Mouse (Mus musculus) lung, adult 18-20 months (tissue): ENCODE measurements at regions not wholly inside any gene's neighbourhood (a gene's known extent, or its start where the extent isn't known, plus 50 kb on each side); places are given as distances from the start of the nearest gene placed in this dataset.

ENCODE experiments used
- DNase-seq, 2 experiments: peaks; one replicate each; pipeline ENCODE4 v3.0.0; 2022; ENCODE audit warnings: mixed read lengths in 2 of 2

GRCm38 (mm10) chr6:50973231-50973654 lies 319.0 kb upstream of the Npvf start:
- DNase-seq = peak in 1 of 2 experiments; percentile 39

GRCm38 (mm10) chr6:50973815-50974214 lies 319.6 kb upstream of the Npvf start:
- no peak for DNase-seq

- DNase-seq = no peak
Observed at GRCm38 (mm10) chr6:50974961-50975360, 320.7 kb upstream of the Npvf start.

GRCm38 (mm10) chr6:50976973-50977372 lies 322.7 kb upstream of the Npvf start:
- DNase-seq = no peak

GRCm38 (mm10) chr6:50977381-50977780 lies 323.1 kb upstream of the Npvf start:
- DNase-seq = no peak

GRCm38 (mm10) chr6:50978016-50978415 lies 323.8 kb upstream of the Npvf start:
- no peak for DNase-seq

- DNase-seq = peak; percentile 47 to 72
Observed at GRCm38 (mm10) chr6:50978571-50978970, 324.3 kb upstream of the Npvf start.

- no peak for DNase-seq
Observed at GRCm38 (mm10) chr6:50979764-50980163, 325.5 kb upstream of the Npvf start.

GRCm38 (mm10) chr6:50980311-50980710 lies 326.1 kb upstream of the Npvf start:
- no peak for DNase-seq

- DNase-seq = no peak
Observed at GRCm38 (mm10) chr6:50981702-50982309, 327.6 kb upstream of the Npvf start.

- DNase-seq = no peak
Observed at GRCm38 (mm10) chr6:50982856-50983255, 328.6 kb upstream of the Npvf start.

- no peak for DNase-seq
Observed at GRCm38 (mm10) chr6:50983511-50984099, 329.4 kb upstream of the Npvf start.

- no peak for DNase-seq
Observed at GRCm38 (mm10) chr6:50984157-50984905, 330.1 kb upstream of the Npvf start.

- no peak for DNase-seq
Observed at GRCm38 (mm10) chr6:50986270-50986924, 332.2 kb upstream of the Npvf start.

GRCm38 (mm10) chr6:50988561-50988960 lies 334.3 kb upstream of the Npvf start:
- no peak for DNase-seq

GRCm38 (mm10) chr6:50991528-50992125 lies 337.4 kb upstream of the Npvf start:
- no peak for DNase-seq

GRCm38 (mm10) chr6:50993952-50994351 lies 339.7 kb upstream of the Npvf start:
- no peak for DNase-seq

- DNase-seq = no peak
Observed at GRCm38 (mm10) chr6:51002713-51003112, 348.5 kb upstream of the Npvf start.

- no peak for DNase-seq
Observed at GRCm38 (mm10) chr6:51006074-51006591, 351.9 kb upstream of the Npvf start.

GRCm38 (mm10) chr6:51009526-51010340 lies 355.5 kb upstream of the Npvf start:
- DNase-seq = no peak

GRCm38 (mm10) chr6:51010536-51010935 lies 356.3 kb upstream of the Npvf start:
- no peak for DNase-seq
